Mouse (Mus musculus) right cerebral cortex, postnatal 14 days (tissue): ENCODE measurements around the gene E2f2.

ENCODE experiments used
- DNase-seq: peaks from one replicate; pipeline ENCODE4 v3.0.0; 2022

The E2f2 gene

DNA sequence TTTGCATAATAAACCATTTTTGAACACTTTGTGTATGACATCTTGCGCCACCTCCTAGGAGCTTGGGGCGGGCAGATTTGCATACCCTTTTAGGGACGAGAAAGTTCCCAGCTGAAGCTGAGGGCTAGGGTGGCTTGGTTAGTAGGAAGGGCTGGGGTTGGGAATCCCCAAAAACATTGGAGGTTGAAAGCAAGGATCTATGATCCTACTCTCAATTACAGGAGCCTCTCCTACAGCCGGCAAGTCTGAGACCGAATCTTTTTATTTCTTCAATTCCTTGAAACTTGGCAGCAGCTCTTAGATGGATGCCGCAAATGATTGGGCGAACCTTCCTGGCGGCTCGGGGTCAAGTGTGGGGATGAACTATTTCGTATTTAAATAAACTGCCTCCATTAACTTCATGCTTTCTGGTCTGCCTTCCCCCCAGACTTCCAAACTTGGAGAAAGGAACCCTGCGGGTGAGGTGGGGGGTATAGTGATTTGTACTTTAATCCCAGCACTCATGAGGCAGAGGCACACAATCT, 26.8 kb upstream of the E2f2 start:
- DNase-seq: no peak

DNA sequence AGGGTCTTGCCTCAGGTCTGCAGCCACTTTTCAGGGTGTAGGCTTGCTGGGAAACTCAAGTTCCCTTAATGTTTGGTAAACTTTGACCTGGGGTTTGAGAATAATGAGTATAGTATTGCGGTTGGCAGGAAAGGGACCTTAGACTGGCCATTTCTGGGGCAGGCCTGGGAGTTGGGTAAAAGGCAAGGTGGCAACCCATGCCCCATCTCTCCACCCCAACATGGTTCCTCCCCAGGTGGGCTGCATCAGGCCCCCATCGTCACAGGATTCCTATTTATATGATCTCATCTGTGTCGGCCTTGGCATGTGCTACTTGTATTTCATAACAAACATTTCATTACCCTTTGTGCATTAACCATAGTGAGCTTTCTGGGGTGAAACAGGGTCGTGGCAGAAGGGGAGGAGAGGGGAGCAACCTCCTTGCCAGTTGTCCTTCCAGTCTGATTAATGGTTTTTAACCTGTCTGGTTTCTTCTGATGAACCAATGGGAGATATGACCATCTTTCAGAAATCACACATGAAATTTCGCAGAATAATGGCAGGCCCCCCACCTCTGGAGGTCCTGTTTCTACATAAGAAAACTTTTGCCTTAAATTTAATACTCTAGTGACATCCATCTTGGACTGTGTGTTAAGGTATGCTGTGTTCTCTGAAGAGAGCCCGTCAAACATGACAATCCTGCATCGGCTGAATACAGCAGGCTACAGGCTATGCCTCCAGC, 26.0 kb upstream of the E2f2 start:
- DNase-seq: no peak

DNA sequence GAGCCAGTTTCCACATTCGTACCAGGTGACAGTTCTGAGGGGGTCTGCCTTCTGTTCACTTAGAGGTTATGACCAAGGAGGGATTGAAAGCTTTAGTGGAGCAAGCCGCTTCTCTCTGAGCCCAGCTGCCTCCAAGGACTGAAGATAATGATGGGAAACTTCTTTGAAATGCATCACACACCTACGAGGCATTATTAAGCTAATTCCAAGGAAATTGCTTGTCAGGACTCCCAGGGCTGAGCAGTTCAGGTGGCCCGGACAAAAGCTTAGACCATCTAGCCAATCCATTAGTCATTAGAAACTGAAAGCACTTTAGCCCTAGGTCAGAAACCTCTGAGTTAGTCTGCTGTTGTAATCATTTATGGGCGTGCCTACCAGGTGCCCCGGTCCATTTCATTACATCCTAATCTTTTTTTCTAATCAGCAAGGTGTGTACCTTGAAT, 25.5 kb upstream of the E2f2 start:
- DNase-seq: no peak

DNA sequence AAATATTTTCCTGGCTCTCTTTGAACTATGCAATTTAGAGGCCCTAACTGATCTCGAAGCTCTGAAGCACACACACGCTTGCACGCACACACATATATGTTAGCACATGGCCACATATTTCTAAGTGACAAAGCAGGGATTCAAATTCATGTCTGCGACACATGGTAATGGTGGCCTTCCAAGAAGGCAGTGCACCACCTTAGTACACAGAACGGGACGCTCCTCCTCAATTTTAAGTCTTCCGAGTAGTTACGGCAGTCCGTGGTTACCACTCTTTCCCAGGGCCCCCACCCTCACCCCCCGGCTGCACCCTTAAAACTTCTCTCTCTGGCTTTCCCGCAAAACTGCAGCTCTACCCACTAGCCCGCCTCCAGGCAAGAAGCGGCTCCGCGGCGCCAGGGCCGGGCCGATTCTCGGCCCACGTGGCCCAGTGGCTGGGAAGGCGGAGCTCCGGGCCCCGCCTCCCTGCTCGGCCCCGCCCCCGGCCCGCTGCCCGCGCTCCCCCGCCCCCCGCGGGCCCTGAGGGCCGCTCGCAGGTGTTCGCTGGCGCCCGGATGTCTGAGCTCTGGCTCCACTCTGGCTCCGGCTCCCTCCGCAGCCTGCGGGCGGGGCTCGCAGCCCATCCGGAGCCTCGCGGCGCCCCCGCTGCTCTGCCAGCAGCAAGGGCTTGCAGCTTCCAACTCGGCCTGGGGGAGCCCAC, 24.6 kb upstream of the E2f2 start:
- peak; percentile 64 for DNase-seq

DNA sequence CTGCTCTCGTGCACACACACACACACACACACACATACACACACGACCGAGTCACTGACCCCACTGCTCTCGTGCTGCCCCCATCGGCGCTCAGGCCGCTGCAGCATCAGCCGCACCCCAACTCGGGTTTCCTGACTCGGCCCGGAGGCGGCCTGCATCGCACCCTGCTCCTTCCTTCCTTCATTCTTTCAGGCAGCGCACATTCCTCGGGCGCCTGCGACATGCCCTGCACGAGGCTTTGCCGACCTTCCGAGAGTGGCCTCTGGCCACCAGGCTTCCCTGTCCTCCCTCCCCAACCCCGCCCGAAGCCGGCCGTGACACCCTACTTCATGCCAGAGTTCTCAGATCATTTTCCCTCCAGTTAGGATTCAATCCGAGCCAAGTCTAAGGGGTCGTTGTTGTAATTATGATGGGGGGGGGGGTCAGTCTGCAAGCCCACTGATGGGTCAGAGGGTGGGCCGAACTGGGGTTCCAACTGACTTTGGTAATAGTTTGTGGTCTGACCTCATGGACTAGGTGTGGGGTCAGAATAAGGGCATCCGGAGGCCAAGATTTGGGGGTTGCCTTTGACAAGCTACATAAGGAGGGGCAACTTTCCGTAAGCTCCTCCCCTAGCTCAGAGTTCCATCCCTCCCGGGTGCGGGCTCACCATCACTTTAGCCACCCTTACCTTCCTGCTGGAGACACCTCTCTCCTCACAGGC, 23.7 kb upstream of the E2f2 start:
- no peak for DNase-seq

DNA sequence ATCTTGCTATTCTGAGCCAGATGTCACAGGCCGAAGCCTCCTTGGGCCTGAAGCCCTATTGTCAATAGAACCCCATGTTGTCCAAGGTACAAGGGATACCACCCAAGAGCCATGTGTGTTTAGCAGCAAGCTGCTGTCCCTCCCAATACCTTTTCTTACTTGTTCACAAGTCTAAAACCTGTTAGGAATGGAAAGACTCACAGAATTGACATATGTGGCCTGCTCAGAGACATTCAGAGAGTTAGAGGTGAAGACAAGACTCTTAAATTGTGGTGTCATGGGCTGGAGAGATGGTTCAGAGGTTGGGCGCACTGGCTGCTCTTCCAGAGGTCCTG, 23.2 kb upstream of the E2f2 start:
- no peak for DNase-seq

DNA sequence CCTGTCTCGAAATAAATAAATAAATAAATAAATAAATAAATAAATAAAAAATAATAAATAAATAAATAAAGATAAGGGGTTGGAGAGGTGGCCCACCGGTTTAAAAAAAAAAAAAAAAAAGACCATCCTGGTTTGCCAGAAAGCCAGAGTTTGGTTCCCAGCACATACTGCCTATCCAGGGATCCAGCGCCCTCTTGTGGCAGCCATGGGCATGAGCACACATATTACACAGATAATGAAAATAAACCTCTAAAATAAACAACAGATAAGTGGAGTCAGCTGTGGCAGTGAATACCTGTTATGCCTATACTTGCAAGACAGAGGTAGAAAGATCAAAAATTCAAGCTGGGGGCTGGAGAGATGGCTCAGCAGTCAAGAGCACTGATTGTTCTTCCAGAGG, 22.5 kb upstream of the E2f2 start:
- peak; percentile 45 for DNase-seq

DNA sequence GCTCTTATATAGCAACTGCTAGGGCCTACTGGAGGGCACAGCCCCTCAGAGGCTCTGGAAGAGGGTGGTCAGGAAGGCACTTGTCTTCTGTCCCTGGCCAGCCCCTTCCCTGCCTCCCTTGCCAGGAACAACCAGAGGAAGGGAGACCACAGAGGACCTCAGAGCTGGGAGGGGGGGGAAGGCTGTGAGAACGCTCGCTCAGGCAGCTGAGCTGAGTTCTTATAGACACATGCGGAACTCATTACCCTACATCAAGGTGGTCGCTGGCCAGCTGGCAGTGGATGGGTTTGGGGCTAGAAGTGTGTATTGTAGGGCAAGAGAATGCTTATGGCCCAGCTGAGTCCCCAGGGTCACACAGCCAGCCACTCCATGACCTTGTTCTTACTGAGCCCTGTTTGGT, 21.6 kb upstream of the E2f2 start:
- no peak for DNase-seq

DNA sequence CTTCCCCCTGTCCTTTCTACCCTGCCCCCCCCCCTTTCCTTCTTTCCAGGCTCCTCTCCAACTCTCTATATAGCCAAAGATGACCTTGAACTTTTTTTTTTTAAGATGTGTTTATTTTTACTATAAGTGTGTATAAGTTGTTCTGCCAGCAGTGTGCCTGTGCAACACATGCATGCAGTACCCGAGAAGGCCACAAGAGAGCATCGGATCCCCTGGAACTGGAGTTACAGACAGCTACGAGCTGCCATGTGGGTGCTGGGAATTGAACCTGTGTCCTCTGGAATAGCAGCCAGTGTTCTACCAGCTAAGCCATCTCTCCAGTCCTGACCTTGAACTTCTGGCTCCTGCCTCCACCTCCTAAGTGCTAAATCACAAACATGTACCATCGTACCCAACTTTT, 19.4 kb upstream of the E2f2 start:
- DNase-seq: no peak

DNA sequence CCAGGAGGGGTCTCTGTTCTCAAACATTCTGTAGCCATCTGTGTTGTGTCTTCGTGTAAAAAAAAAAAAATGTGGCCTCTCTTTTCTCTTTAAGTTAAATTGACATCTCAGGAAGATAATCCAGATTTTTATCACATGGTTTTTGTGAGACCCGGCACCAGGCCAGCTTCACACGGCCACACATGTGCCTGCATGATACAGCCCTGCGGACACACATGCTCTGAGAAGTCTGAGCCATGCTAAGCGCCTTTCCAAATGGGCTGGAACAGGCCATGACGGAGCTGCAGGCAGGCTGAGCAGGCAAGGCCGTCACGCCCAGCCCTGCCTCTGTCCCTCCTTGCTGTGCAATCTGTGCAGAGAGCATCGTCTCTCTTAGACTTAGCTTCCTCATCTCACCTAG, 17.7 kb upstream of the E2f2 start:
- no peak for DNase-seq

DNA sequence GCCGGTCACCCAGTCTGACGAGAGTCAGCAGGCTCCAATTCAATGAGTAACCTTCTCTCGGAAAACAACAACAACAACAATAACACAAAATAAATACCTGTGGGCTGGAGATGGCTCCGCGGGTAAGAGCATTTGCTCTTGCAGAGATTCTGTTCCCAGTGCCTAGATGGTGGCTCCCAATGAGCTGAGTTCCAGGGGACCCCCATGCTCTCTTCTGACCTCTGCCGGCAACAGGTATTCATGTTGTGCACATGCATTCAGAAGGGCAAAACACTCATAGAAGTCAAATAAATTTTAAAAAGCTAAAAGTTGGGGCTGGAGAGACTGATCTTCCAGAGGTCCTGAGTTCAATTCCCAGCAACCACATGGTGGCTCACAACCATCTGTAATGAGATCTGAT, 13.7 kb upstream of the E2f2 start:
- DNase-seq: no peak

DNA sequence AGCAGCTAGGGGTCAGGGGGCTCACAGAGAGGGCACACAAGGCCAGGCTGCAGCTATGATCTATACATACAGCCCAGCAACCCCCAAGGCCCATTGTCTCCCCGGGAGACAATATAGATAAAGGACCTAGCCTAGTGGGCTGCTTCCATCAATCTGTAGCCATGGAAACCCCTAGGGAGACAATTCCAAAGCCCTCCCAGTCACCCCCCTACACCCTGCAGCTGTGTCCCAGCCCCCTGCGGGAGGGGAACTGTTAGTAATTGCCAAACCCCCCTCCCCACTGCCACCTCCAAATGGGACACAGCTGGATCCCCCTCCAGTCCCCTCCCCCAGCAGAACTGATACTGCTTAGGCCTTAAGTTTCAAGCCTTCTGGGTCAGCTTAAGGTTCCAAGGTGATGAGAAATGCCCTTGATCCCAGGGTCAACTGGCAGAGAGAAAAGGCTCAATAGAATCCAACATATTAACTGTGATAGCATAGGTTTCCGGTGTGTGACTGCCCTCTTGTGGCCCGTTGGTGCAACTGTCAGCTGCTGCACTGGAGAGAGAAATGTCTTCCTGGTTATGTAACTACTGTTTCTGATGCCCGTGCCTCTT, 12.3 kb upstream of the E2f2 start:
- peak; percentile 67 for DNase-seq

DNA sequence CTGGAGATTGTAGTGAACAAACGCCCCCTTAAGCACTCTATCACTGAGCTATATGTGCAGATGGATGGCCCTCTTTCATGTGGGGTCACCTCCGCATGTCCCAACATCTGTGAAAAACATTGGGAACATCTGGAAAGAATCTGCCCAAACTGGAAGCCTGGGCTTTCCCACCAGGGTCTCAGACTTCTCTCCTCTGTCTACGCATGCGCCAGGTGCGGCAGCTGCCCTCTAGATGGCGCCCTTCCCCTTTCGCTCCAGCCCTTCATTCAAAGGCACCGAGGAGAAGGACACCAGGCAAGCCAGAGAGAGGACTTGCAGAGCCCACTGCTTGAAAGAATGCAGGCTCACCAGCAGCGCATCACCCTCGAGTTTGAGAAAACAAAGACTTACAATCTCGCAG, 8.7 kb upstream of the E2f2 start:
- peak; percentile 86 for DNase-seq

DNA sequence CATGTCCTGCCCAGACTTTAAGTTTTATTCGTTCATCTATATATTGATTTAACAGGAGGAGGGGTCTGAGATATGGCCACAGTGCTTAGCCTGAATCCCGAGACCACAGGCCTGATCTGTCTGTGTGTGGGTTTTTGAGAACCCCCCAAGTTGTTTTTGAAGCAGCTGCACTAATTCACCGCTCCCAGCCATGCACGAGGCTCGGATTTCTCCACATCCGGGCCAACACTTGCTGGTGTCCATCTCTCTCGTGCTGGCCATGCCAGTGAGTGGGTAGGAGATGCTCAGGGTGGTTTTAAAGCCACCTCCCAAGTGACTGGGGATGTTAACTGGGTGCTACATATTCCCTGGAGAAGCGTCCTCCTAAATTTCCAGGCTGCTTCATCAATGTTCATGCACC, 7.2 kb upstream of the E2f2 start:
- no peak for DNase-seq

DNA sequence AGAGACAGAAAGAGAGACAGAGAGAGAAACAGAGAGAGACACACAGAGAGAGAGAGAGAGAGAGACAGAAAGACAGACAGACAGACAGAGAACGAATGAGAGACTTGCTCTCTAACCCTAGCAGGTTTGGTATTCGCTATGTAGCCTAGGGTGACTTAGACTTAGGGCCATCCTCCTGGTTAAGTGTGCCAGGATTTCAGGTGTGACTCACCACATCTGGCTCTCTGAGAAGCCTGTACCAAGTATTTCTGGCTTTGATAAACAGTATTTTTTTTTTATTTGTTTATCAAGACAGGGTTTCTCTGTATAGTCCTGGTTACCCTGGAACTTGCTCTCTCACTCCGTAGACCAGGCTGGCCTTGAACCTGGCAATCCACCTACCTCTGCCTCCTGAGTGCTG, 4.5 kb upstream of the E2f2 start:
- DNase-seq: no peak

DNA sequence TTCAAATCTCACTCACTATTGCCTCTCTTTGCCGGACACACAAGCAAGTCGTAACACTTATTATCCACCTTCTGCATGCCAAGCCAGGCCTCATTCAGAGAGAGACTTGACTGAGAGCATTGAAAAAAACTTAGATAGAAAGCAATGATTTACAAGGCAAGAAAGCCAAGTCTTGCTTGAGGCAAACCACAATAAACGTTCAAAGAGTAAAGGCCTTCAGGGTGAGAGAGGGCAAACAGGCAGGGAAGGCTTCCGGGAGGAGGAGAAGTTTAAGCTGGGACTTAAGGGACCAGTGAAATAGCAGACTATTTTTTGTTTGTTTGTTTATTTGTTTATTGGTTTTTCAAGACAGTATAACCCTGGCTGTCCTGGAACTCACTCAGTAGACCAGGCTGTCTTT, 1.8 kb upstream of the E2f2 start:
- DNase-seq: no peak

DNA sequence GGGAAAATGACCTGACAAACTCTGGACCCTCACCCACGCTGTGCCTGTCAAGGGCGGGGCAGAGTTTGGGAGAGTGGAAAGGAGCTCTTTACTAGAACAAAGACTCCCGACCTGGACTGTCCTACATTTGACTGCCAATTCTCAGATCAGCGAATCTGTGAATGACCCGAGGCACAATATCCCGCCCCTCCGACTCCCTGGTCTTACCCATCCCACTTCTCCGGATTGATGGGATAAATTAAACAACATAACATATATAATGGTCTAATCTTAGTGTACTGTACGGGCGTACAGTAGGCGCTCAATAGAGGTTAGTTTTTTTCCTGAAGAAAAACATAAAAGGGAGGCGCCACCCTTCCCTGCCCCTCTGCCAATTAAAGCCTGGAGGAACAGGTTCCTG, 739 bp upstream of the E2f2 start:
- DNase-seq: no peak

DNA sequence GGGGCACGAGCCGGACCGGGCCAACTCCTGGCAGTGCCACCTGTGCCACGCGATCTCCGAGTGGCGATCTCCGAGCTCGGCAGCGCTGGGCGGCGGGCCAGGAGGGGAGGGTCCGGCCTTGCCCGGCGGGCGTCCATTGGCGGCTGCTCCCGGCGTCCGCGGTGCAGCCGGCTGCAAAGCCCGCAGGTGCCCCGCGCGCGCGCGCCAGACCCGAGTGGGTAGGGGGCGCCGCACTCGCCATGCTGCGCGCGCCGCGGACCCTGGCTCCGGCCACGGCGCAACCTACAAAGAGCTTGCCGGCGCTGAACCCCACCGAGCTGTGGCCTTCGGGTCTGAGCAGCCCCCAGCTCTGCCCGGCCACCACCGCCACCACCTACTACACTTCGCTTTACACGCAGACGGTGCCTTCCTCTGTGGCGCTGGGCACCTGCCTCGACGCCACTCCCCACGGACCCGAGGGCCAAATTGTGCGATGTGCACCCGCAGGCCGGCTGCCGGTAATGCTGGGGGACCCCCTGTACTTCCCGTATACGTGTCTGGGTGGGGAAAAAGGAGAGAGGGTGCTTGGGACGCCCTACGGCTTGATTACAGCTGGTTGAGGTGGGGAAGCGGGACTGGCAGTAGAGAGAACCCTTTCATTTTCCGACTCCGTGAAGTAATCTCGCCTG, 482 bp downstream of the E2f2 start:
- DNase-seq: peak; percentile 40

DNA sequence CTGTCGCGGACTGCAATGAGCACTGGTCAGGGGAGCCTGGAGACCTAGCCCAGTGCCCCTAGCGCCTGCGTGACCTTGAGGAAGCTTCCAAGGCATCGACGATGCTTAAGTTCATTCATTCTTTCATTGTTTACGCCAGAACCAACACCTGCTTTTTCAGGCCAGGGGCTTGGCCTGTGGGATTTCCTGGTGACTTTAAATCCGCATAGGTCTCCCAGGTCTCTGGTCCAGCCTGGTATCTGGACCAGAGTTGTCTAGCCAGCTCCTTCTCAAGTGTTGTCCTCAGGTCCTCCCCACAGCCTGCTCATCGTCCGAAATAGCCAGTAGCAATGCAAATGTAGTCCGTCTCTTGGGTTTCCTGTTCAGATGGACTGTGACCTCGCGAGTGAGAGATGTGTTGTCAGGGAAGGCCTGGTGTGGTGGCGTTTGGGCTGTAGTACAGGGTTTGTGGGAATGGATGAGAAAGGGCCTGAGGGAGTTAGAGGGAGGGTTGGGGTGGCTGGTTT, 1.1 kb downstream of the E2f2 start:
- no peak for DNase-seq

DNA sequence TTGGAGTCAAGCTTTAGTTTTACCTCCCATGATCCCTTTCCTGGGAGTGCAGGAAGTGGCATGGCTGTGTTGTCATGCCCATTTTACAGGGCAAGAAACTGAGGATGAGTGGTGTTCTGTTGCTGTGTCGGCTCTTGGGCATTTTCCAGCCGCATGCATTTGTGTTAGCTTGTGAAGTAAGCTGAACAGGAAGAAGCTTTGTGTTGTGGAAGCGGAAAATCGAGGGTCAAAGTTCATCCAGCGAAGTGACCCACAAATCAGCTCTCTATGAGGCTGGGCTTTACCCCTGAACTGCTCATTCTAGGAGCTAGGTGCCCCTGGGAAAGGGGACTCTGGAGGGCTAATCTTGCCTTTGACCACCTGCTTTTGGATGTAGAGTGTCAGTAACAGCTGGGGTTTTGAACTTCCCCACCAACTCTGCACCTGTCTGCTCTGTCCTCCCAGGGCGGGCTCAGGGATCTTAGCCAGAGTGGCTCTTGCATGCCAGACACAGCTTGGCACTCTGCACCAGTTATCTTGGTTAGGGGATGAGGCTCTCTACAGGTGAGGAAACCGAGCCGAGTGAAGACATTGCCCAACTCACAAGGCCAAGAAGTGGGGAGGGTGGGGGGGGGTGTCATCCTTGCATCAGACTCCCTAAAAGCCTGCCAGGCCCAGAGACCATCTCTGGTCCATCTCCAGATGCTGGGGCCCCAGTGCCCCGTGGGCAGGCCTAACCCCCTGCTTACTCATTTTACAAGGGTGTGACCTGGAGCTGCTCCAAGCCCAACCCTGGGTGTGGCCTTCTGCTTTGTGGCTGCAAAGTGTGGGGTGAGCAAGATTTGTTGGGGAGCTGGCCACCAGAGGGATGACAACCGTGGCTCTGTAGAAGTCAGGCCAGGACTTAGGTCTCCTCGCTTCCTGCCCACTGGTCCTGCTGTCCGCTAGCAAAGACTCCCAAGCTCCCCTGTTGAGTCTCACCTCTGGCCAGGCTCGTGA, 2.3 kb downstream of the E2f2 start:
- DNase-seq: no peak

DNA sequence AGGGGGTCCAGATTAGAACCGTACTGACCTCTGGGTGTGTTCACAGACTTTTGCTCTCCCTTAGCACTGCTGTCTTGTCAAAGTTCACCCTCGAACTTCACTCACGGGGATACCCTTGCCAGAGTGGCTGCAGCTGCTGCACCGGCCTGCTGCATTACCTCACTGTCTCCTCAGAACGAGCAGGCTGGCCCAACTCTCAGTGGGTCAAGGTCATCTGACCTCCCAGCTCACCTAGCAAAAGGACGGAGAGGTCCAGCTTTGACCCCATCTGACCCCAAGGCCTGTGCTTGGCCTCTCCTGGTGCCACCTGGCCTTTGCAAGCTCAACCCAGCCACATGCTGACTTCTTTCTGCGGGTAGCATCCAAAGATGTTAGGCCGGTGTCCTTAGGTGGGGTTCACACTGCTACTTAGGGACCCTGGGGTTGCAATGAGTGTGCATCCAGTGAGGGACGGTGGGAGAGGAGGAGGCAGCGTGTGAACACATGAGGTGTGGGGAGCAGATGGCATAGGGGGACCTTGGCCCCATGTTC, 3.9 kb downstream of the E2f2 start:
- no peak for DNase-seq
